ENCODE assay signal across 24 mouse cellular contexts in genomic region chr7:65710301-65710700, GRCm38 (mm10).
"Had no signal": no experiment of that assay in that cellular context is flagged by ENCODE, and none has a peak within 500 bp of the region (broad histone marks: within the 10 kb centered on the region; RNA-seq: fewer than 3 reads in every experiment).

No protein-coding gene starts in this region.

- H3K4me1 ChIP-seq: forebrain, embryonic 12.5 days; forebrain, embryonic 13.5 days; forebrain, embryonic 15.5 days had no signal

- H3K27ac ChIP-seq: embryonic facial prominence, embryonic 10.5 days; embryonic facial prominence, embryonic 12.5 days; embryonic facial prominence, embryonic 13.5 days; embryonic facial prominence, embryonic 15.5 days; forebrain, embryonic 10.5 days; forebrain, embryonic 12.5 days; forebrain, embryonic 13.5 days; forebrain, embryonic 15.5 days; gastrocnemius, adult 2 months; heart, adult 2 months; heart, embryonic 10.5 days had no signal

- H3K9ac ChIP-seq: embryonic facial prominence, embryonic 12.5 days; embryonic facial prominence, embryonic 13.5 days; embryonic facial prominence, embryonic 15.5 days; forebrain, embryonic 12.5 days; forebrain, embryonic 13.5 days; forebrain, embryonic 15.5 days; forebrain, postnatal 0 days had no signal

- H3K4me3 ChIP-seq: embryonic facial prominence, embryonic 10.5 days; embryonic facial prominence, embryonic 12.5 days; embryonic facial prominence, embryonic 13.5 days; embryonic facial prominence, embryonic 15.5 days; erythroblast, embryonic 14.5 days; forebrain, embryonic 10.5 days; forebrain, embryonic 12.5 days; forebrain, embryonic 13.5 days; forebrain, embryonic 15.5 days; gastrocnemius, adult 2 months; heart, adult 2 months; heart, embryonic 10.5 days had no signal

- H3K36me3 ChIP-seq: embryonic facial prominence, embryonic 10.5 days; embryonic facial prominence, embryonic 12.5 days; embryonic facial prominence, embryonic 13.5 days; embryonic facial prominence, embryonic 15.5 days; forebrain, embryonic 10.5 days; forebrain, embryonic 12.5 days; forebrain, embryonic 15.5 days; heart, embryonic 10.5 days had no signal

- DNase-seq: cerebellum, adult 9-10 months; cerebellum, adult 9-11 months; cerebellum, postnatal 10 days; cerebellum, postnatal 25 days; cerebellum, postnatal 36 days; embryo, embryonic 11 days; forebrain, postnatal 0 days; gastrocnemius, adult 2 months; gastrocnemius, postnatal 10 days; gastrocnemius, postnatal 14 days; gastrocnemius, postnatal 25 days; gastrocnemius, postnatal 36 days; heart, adult 18-20 months; heart, adult 2 months had no signal

- H3K9me3 ChIP-seq: embryonic facial prominence, embryonic 10.5 days; embryonic facial prominence, embryonic 12.5 days; embryonic facial prominence, embryonic 13.5 days; embryonic facial prominence, embryonic 15.5 days; forebrain, embryonic 10.5 days; forebrain, embryonic 12.5 days; forebrain, embryonic 13.5 days; forebrain, embryonic 15.5 days; heart, embryonic 10.5 days had no signal
